Mouse (Mus musculus) hindbrain, embryonic 14.5 days (tissue): ENCODE results near the gene BC004004. TPM values are rescaled to one million over a fixed set of nuclear protein-coding genes. Genes with fewer than 3 reads are reported as not detected.

Experiments used
- ATAC-seq: fragments of 200-750 bp; cut with Nextera tagmentation; 2 replicates; pipeline ENCODE4 v1.8.0; 2017; ENCODE audit warnings: moderate number of reproducible peaks, mild to moderate bottlenecking, moderate TSS enrichment, moderate library complexity; ENCODE audit not compliant: low FRiP score
- DNase-seq: peaks from one replicate; pipeline ENCODE4 v3.0.0-alpha.2; 2015; ENCODE audit warnings: low spot score
- H3K27ac ChIP-seq: fragments of 300-500 bp; sonication (generic); 2 replicates; pipeline ENCODE4 v1.5.1; 2014; ENCODE audit warnings: mild to moderate bottlenecking, moderate library complexity
- H3K27me3 ChIP-seq: fragments of 300-500 bp; sonication (generic); 2 replicates; pipeline ENCODE4 v1.6.1; 2014; ENCODE audit warnings: mild to moderate bottlenecking, low read length, mixed read lengths; ENCODE audit not compliant: control insufficient read depth, insufficient read depth
- H3K36me3 ChIP-seq: fragments of 300-500 bp; sonication (generic); replicated peaks from 2 replicates; pipeline ENCODE4 v1.6.1; 2014; ENCODE audit not compliant: control insufficient read depth, insufficient read depth
- H3K4me1 ChIP-seq: fragments of 300-500 bp; sonication (generic); replicated peaks from 2 replicates; pipeline ENCODE4 v1.6.1; 2014; ENCODE audit warnings: antibody characterized with exemption, low read length, mixed read lengths; ENCODE audit not compliant: control insufficient read depth, insufficient read depth
- H3K4me2 ChIP-seq: fragments of 300-500 bp; sonication (generic); replicated peaks from 2 replicates; pipeline ENCODE4 v1.6.1; 2014; ENCODE audit warnings: mild to moderate bottlenecking, moderate library complexity
- H3K4me3 ChIP-seq: fragments of 300-500 bp; sonication (generic); replicated peaks from 2 replicates; pipeline ENCODE4 v1.5.1; 2014; ENCODE audit warnings: mild to moderate bottlenecking, low read length
- H3K9ac ChIP-seq: fragments of 300-500 bp; sonication (generic); 2 replicates; pipeline ENCODE4 v1.6.1; 2014
- H3K9me3 ChIP-seq: fragments of 300-500 bp; sonication (generic); 2 replicates; pipeline ENCODE4 v1.6.1; 2016; ENCODE audit warnings: low read length; ENCODE audit not compliant: control insufficient read depth
- WGBS: fragments of 180-500 bp; shearing (Covaris S2); extraction: QIAGEN DNeasy Blood & Tissue Kit; methylation state at CpG from one replicate; pipeline ENCODE4 v1.1.7; 2014; 5-methylcytosine and 5-hydroxymethylcytosine counted together
- polyA plus RNA-seq: library from polyadenylated mRNA; unstranded; fragments of >200 nt; fragmentation: Nextera tagmentation; extraction: Ambion mirVana; gene quantifications from 2 replicates; pipeline ENCODE4 v1.2.1, GENCODE M21; 2014

The BC004004 gene
- polyA plus RNA-seq, 1 experiment from 2014 or later = 131 TPM

DNA sequence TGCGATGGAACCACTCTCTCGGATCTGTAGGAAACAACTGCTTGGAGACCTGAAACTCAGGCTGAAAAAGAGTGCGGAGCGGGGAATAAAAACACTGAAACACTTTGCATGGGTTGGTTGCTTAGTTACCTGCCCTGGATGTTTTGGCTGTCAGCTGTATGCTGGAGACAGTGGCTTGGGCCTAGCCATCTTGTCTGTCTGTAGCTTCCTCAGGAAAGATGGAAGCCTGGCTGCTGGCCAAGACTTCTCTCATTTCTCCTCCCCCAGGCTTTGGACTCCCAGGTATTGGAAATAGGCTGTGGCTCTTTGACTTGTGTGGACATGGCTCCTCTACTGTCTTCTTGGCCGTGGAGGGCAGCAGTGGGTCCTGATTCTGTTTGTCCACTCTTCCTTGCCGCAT is 32.8 kb downstream of the BC004004 start:
- Histone ChIP-seq H3K9me3 (no peaks in the 10 kb centered on the region), H3K4me2 (no peak overlapping the region), H3K27ac (no peak overlapping the region), H3K4me3 (no peak overlapping the region), H3K4me1 (0 out of 2 replicates have a peak, but pooled peaks cover 5% of the 10 kb centered on the region), H3K9ac (no peak overlapping the region), H3K36me3 (peaks cover 55% of the 10 kb centered on the region), H3K27me3 (no peaks in the 10 kb centered on the region)
- ATAC-seq (no peak), DNase-seq (no peak)
- 92% methylated on average over 6 of the region's 6 CpGs for WGBS

DNA sequence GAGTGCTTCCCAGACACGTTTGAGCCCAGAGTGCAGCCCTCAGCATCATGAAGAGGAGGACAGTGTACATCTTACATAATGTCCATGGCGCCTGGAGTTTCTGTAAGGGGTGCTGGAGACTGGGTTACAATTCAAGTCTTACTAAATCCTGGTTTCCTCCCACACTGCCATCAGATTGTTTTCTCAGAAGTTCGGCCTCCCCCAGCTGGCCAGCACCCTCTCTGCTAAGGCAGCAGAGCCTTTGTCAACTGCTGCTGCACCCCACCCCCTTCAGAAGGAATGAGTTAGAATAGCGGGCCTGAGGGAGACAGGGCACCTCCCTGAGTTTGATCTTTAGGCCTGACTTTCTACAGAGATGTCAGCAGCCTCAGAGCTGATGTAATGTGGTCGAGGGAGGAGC is 33.6 kb downstream of the BC004004 start:
- peaks cover 49% of the 10 kb centered on the region for H3K36me3 ChIP-seq
- ATAC-seq = no peak

DNA sequence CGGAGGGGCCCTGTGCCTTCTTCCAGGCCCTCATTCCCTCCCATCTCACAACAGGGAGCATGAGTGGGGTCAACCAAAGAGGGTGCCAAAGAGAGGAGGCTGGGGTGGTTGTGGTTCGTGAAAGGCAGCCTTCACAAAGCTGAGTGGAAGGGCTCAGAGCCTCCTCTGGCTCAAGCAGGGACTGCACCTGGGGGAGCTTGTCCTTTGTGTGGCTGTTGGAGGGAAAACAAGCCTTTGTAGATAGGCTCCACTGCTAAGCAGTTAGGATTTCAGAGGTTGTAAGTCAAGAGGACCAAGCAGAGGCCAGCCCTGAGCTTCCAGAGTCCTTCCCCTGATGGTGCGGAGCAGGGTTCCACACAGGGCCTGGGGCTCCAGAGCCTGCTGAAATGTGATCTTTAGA is 34.5 kb downstream of the BC004004 start:
- Histone ChIP-seq H3K9me3 (no peaks in the 10 kb centered on the region), H3K36me3 (peaks cover 42% of the 10 kb centered on the region), H3K4me1 (0 out of 2 replicates have a peak, but pooled peaks cover 9% of the 10 kb centered on the region), H3K9ac (no peak overlapping the region), H3K27ac (no peak overlapping the region), H3K4me2 (no peak overlapping the region), H3K4me3 (no peak overlapping the region), H3K27me3 (no peaks in the 10 kb centered on the region)
- DNase-seq (no peak), ATAC-seq (no peak)
- WGBS = 57% methylated on average over 3 of the region's 3 CpGs

More for the DNA sequence above, 33.6 kb downstream of the BC004004 start:
- Histone ChIP-seq H3K9me3 (no peaks in the 10 kb centered on the region), H3K4me2 (no peak overlapping the region), H3K4me1 (0 out of 2 replicates have a peak, but pooled peaks cover 9% of the 10 kb centered on the region), H3K9ac (no peak overlapping the region), H3K27ac (no peak overlapping the region), H3K4me3 (no peak overlapping the region), H3K27me3 (no peaks in the 10 kb centered on the region)
- no peak for DNase-seq
- 83% methylated on average over 5 of the region's 5 CpGs for WGBS

DNA sequence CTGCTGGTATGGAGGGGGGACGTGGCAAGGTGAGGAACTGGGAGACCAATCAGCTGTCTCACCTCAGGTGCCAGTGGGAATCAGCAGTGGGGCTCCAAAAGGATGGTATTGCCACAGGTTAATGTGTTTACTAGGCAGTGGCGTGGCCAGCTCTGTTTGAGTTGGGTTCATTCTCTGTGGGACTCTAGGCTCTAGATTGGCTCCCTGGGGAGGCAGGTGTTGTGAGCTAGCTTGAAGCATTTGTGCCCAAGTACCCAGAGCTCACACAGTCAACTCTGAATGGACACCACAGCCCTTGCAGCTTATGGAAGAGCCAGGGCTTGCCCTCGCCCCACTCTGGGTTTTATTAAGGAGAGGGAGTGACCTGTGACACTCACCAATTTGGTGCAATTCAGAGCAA is 35.3 kb downstream of the BC004004 start:
- no peak for DNase-seq
- Histone ChIP-seq H3K4me2 (no peak overlapping the region), H3K9ac (no peak overlapping the region), H3K27ac (no peak overlapping the region), H3K36me3 (peaks cover 37% of the 10 kb centered on the region), H3K4me1 (0 out of 2 replicates have a peak, but pooled peaks cover 9% of the 10 kb centered on the region), H3K9me3 (no peaks in the 10 kb centered on the region), H3K27me3 (no peaks in the 10 kb centered on the region), H3K4me3 (no peak overlapping the region)
- ATAC-seq = no peak
- 81% methylated on average over 3 of the region's 3 CpGs for WGBS

DNA sequence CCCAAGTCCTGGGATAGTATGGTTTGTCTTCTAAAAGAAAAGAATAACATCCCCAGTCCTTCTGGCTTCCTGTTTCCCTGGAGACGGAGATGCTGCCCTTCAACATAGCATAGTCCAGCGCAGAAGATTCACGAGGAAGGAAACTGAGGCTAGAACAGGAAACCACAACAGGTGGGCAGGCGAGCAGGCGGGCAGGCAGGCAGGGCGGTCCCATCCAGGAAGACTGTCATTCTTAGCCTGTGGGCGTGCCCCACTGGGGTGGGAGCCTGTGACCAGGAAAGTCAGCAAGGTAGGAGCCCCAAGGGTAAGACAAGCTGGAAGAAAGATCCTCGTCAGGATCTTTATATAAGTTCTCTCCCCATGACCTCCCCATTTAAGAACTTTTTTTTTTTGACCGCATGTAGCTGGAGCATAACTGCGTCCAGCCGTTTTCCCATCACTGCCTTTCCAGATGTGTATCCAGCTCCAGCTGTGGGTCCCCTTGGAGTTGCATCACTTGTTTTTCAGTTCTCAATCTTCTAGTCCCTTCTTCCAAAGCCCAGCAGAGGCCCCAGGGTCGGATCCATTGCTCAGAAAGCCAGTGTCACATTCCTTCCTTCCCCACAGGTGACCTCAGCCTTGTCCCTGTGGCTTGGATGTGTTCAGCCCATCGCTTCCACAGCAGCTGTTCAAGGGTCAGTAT is 35.9 kb downstream of the BC004004 start:
- Histone ChIP-seq H3K4me2 (no peak overlapping the region), H3K27ac (no peak overlapping the region), H3K9me3 (no peaks in the 10 kb centered on the region), H3K36me3 (peaks cover 31% of the 10 kb centered on the region), H3K4me3 (no peak overlapping the region), H3K27me3 (no peaks in the 10 kb centered on the region), H3K4me1 (0 out of 2 replicates have a peak, but pooled peaks cover 9% of the 10 kb centered on the region), H3K9ac (no peak overlapping the region)
- WGBS = 68% methylated on average over 13 of the region's 13 CpGs
- DNase-seq (no peak), ATAC-seq (no peak)

DNA sequence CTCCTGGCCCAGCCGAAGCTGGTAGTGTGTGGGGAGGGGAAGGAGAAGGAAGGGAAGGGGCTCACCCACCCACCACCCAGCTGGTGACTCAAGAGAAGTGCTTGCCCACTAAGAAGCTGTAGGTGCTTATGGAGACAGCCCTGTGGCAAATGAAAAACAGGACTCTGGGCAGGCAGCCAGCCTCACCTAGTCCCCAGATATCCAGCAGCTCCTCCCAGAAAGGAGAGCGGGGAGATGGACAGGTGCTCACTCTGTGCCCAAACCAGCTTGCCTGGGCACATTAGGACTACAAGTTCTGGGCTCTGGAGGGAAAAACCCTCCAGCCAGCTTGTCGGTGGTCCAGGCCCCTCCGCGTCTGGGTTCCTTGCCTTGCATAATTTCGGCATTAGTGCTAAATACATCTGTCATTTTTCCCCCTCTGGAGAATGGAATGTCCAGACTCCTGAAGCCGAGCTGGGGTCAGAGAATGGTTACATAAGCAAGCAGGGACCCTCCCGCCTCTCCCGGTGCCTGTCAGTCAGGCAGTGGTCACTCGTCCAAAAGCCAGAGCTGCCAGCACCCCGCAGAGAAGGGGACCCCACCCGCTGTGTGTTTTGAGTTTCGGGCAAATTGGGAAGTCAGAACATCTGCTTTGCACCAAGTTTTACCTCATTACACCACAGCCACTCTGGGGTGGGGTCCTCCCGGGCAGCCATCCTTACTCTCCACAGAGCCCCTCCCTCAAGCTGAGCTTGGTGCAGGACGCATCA is 36.6 kb downstream of the BC004004 start:
- H3K4me2 ChIP-seq = no peak overlapping the region
- peak; percentile 8; the same call in 1 of the 2 replicates for ATAC-seq
- H3K36me3 ChIP-seq = peaks cover 24% of the 10 kb centered on the region
- H3K27me3 ChIP-seq = no peaks in the 10 kb centered on the region
- no peak overlapping the region for H3K27ac ChIP-seq
- H3K4me1 ChIP-seq = 0 out of 2 replicates have a peak, but pooled peaks cover 9% of the 10 kb centered on the region
- no peaks in the 10 kb centered on the region for H3K9me3 ChIP-seq
- H3K9ac ChIP-seq = no peak overlapping the region
- H3K4me3 ChIP-seq = no peak overlapping the region
- 27% methylated on average over 15 of the region's 15 CpGs for WGBS
- DNase-seq = no peak

DNA sequence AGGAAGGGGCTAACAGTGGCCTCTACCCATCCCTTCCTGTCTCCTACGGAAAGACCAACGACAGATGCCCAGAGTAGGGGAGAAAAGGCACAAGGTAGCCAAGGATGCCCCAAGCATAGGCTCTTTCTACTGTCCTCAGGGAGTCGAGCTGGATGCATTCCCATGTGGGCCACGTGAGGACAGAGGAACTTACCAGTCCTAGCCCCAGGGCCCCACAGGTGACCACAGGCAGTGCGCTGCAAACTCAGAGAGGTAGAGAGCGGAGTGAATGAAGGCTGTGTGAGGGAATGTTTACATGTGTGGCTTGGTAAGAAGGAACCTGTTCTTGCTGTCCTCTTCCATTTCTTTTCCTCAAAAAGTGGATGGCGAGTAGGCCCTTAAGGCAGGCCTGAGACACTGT is 37.3 kb downstream of the BC004004 start:
- DNase-seq = no peak
- Histone ChIP-seq H3K4me1 (0 out of 2 replicates have a peak, but pooled peaks cover 9% of the 10 kb centered on the region), H3K9ac (no peak overlapping the region), H3K4me2 (no peak overlapping the region), H3K27ac (no peak overlapping the region), H3K27me3 (no peaks in the 10 kb centered on the region), H3K36me3 (peaks cover 18% of the 10 kb centered on the region), H3K9me3 (no peaks in the 10 kb centered on the region), H3K4me3 (no peak overlapping the region)
- ATAC-seq = peak; percentile 14; the same call in 1 of the 2 replicates
- WGBS = 58% methylated on average over 7 of the region's 7 CpGs

DNA sequence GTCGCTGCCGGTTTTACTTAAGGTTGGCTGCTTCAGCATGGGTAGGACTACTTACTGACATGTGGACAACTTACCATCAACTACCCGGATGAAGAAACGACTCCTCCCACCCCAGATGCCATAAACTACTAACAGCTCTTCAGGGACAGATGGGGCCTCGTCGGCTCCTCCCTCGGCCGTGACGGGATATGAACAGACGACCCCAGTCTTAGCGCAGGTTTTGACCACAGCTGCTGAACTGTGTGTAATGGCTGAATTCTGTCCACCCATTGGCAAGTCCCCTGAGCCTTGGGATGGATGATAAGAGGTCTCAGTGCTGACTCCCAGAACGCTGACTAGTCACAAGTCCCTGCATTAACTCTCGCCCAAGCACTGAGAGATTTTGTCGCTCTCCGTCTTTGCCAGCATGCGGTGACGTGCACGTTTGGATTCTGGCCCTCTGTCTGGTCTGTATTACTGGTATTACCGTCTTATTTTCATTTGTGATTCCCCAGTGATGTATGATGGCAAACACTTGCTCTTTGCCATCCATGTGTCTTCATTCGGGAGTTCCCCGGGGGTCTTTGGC is 41.6 kb downstream of the BC004004 start:
- 70% methylated on average over 21 of the region's 21 CpGs for WGBS

DNA sequence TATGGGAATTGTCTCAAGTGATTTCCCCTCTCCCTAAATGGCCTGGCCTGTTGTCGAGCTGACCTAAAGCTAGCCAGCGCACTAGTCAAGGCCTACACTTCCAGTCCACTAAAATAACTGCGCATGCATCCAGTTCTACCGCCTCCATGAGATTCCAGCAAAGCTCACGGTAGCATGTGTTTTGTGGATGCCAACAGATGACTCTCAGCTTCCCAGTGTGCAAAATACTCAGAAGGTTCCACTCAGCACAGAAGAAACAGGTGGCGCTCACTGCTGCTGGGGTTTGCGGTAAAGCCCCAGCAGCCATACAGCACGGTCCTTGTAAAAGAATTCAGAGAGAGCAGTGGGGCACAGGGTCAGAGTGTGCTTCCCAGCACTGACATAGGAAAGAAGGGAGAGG is 43.0 kb downstream of the BC004004 start:
- Histone ChIP-seq H3K4me3 (no peak overlapping the region), H3K27me3 (no peaks in the 10 kb centered on the region), H3K27ac (no peak overlapping the region), H3K9ac (no peak overlapping the region), H3K4me2 (no peak overlapping the region), H3K4me1 (0 out of 2 replicates have a peak, but pooled peaks cover 4% of the 10 kb centered on the region), H3K36me3 (no peaks in the 10 kb centered on the region), H3K9me3 (no peaks in the 10 kb centered on the region; the same call in 1 of the 2 replicates)
- ATAC-seq (no peak), DNase-seq (no peak)
- 91% methylated on average over 8 of the region's 8 CpGs for WGBS

More for the DNA sequence above, 41.6 kb downstream of the BC004004 start:
- Histone ChIP-seq H3K9me3 (no peaks in the 10 kb centered on the region; the same call in 1 of the 2 replicates), H3K27me3 (no peaks in the 10 kb centered on the region), H3K4me1 (0 out of 2 replicates have a peak, but pooled peaks cover 9% of the 10 kb centered on the region), H3K27ac (no peak overlapping the region), H3K36me3 (no peaks in the 10 kb centered on the region), H3K4me3 (no peak overlapping the region), H3K4me2 (no peak overlapping the region), H3K9ac (no peak overlapping the region)
- DNase-seq (no peak), ATAC-seq (no peak)
